Mouse (Mus musculus) liver, embryonic 14.5 days (tissue): ENCODE results near the gene Ptprd. TPM values are rescaled to one million over a fixed set of nuclear protein-coding genes. Genes with fewer than 3 reads are reported as not detected.

Experiments
- ATAC-seq: fragments of 200-750 bp; cut with Nextera tagmentation; 2 replicates; pipeline ENCODE4 v1.8.0; 2017; ENCODE audit warnings: moderate number of reproducible peaks, mild to moderate bottlenecking, moderate library complexity; ENCODE audit not compliant: insufficient read depth
- DNase-seq, 3 experiments: peaks; one replicate each; pipeline ENCODE4 v3.0.0-alpha.2; 2012 to 2013; ENCODE audit warnings: low read depth in 3 of 3, low spot score in 3 of 3
- H3K27ac ChIP-seq: fragments of 300-500 bp; sonication (generic); 2 replicates; pipeline ENCODE4 v1.5.1; 2014; ENCODE audit warnings: moderate library complexity, mild to moderate bottlenecking, control low read depth, inconsistent platforms
- H3K27me3 ChIP-seq: fragments of 300-500 bp; sonication (generic); 2 replicates; pipeline ENCODE4 v1.6.1; 2014; ENCODE audit warnings: mild to moderate bottlenecking, low read length, moderate library complexity; ENCODE audit not compliant: control insufficient read depth, insufficient read depth
- H3K36me3 ChIP-seq: fragments of 300-500 bp; sonication (generic); replicated peaks from 2 replicates; pipeline ENCODE4 v1.6.1; 2014; ENCODE audit warnings: low read depth; ENCODE audit not compliant: control insufficient read depth, insufficient read depth
- H3K4me1 ChIP-seq, 2 experiments: fragments of 200-500 bp in 1 of 2; fragments of 300-500 bp in 1 of 2; sonication (generic) in 1 of 2; replicated peaks; 2 replicates each; pipeline ENCODE4 v1.6.1; 2012 to 2014; ENCODE audit warnings: antibody characterized with exemption in 1 of 2, inconsistent platforms in 1 of 2, low read length in 1 of 2; ENCODE audit not compliant: control insufficient read depth in 2 of 2, insufficient read depth in 2 of 2
- H3K4me2 ChIP-seq: fragments of 300-500 bp; sonication (generic); 2 replicates; pipeline ENCODE4 v1.6.1; 2014; ENCODE audit warnings: low read depth, mild to moderate bottlenecking, control low read depth, moderate library complexity
- H3K4me3 ChIP-seq, 2 experiments: fragments of 200-500 bp in 1 of 2; fragments of 300-500 bp in 1 of 2; sonication (generic) in 1 of 2; 2 replicates each; pipeline ENCODE4 v1.5.1; 2012 to 2014; ENCODE audit warnings: low read depth in 2 of 2, low read length in 2 of 2, mild to moderate bottlenecking in 2 of 2, control low read depth in 1 of 2, inconsistent platforms in 1 of 2, moderate library complexity in 1 of 2; ENCODE audit not compliant: insufficient read depth in 1 of 2
- H3K9ac ChIP-seq: fragments of 300-500 bp; sonication (generic); replicated peaks from 2 replicates; pipeline ENCODE4 v1.6.1; 2014; ENCODE audit warnings: mild to moderate bottlenecking, control low read depth, moderate library complexity
- H3K9me3 ChIP-seq: fragments of 300-500 bp; sonication (generic); 2 replicates; pipeline ENCODE4 v1.6.1; 2016; ENCODE audit warnings: low read length, mixed read lengths; ENCODE audit not compliant: control insufficient read depth
- CTCF ChIP-seq: IDR thresholded peaks from 2 replicates; pipeline ENCODE4 v1.5.1; 2016; ENCODE audit warnings: antibody characterized with exemption, low read depth, control low read depth
- EP300 ChIP-seq: IDR thresholded peaks from 2 replicates; pipeline ENCODE4 v1.6.1; 2016; ENCODE audit warnings: antibody characterized with exemption, low read depth
- WGBS: fragments of 180-500 bp; shearing (Covaris S2); extraction: QIAGEN DNeasy Blood & Tissue Kit; methylation state at CpG from one replicate; pipeline ENCODE4 v1.1.7; 2014; ENCODE audit not compliant: insufficient replicate concordance; 5-methylcytosine and 5-hydroxymethylcytosine counted together
- polyA plus RNA-seq, 2 experiments: library from polyadenylated mRNA; depleted of rRNA in 1 of 2; stranded (reverse) in 1 of 2; unstranded in 1 of 2; fragments of >200 nt; fragmentation: Nextera tagmentation in 1 of 2; extraction: Ambion mirVana in 1 of 2; gene quantifications; 2 replicates each; pipeline versions ENCODE4 v1.2.1 to v1.2.3; 2012 to 2014

The Ptprd gene
- polyA plus RNA-seq, 2 experiments, result 1.5 to 2.8 TPM

DNA sequence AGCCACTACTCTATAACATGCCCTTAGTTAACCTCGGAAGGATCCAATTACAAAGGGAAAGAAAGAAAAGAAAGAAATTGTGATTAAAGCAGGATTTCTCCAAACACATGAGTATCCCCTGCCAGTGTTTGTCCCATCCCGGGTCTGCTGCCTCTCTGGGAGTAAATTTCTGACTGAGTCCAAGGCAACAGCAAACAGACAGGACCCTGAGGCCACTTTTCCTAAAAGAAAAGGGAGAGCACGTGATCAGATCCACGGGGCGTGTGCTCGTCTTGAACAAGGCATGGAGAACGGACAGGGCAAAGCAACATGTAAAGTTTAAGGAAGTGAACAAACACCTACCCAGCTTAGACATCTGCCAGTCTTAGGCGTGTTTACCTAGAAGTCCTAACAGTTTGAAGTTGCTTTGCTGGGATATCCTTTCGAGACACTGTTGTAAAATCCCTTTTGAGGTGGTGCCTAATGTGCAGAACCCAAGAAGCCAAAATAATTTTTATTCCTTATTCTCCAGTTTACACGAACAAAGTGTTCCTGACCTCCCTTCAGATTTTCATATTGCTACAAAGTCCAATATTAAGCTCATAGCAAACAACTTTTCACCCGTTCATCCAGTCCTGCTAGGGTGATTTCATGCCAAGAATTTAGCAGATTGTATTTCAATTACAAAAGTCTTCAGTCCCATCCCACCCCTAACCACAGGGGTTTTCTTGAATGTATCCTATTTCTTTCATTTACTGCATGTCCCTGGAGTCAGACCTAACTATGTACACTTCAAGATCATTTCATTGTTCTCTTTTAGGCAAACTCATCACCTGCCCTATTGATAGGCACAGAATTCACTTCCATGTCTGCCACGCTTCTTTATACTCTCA, 1921.9 kb downstream of the Ptprd start:
- TF ChIP-seq CTCF, result no peak
- TF ChIP-seq EP300, result no peak
- no peaks in the 10 kb centered on the region for H3K9me3 ChIP-seq
- no peak overlapping the region for H3K27ac ChIP-seq
- H3K36me3 ChIP-seq, result no peaks in the 10 kb centered on the region
- ATAC-seq (no peak), DNase-seq (no peak)
- H3K4me3 ChIP-seq, result no peak overlapping the region
- WGBS, result 61% methylated on average over 12 of the region's 12 CpGs
- no peak overlapping the region for H3K9ac ChIP-seq
- no peaks in the 10 kb centered on the region for H3K27me3 ChIP-seq
- no peak overlapping the region for H3K4me2 ChIP-seq
- H3K4me1 ChIP-seq, result no peaks in the 10 kb centered on the region

DNA sequence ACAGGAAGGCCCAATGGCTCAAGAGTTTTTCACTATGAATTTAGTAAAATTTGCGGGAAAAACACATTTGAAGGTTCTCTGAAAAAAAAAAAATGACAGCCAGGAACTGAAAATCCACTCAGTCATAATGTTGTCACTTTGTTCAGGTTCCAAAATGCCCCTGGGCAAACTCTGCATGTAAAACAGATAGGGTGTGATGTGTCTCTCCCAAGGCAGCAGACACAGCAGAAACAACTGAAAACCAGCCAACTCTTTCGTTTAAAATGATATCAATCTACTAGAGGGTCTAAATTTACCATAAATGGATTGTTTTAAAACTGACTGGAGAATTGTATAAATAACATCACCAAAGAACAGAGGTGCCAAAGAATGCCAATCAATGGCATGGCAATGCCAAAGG, 1925.7 kb downstream of the Ptprd start:
- H3K9ac ChIP-seq, result no peak overlapping the region
- TF ChIP-seq EP300 (no peak), CTCF (no peak)
- no peak overlapping the region for H3K27ac ChIP-seq
- no peak overlapping the region for H3K4me3 ChIP-seq
- H3K36me3 ChIP-seq, result no peaks in the 10 kb centered on the region
- no peaks in the 10 kb centered on the region for H3K4me1 ChIP-seq
- 52% methylated on average over 2 of the region's 2 CpGs for WGBS
- DNase-seq (no peak), ATAC-seq (no peak)
- H3K27me3 ChIP-seq, result no peaks in the 10 kb centered on the region
- H3K9me3 ChIP-seq, result no peaks in the 10 kb centered on the region
- no peak overlapping the region for H3K4me2 ChIP-seq

DNA sequence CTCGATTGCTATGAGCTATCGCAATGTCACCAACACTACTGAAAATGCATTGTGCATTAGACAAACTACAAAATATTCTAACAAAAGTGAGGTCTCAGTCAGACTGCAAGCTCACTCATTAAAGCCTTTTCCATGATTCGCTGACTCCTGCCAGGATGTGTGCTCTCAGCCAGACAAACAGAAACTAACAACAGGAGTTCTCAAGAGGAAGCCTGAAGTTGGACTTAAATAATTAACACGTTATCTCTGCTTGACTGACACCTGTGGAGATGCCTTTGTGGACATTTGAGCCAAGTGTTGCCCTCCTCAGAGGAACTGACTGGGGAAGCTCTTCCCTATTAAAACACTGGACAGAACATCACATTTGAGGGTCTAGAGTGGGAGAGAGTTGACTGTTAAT, 1928.9 kb downstream of the Ptprd start:
- no peaks in the 10 kb centered on the region for H3K4me1 ChIP-seq
- DNase-seq (no peak), ATAC-seq (no peak)
- no peak overlapping the region for H3K27ac ChIP-seq
- no peaks in the 10 kb centered on the region for H3K36me3 ChIP-seq
- H3K9me3 ChIP-seq, result no peaks in the 10 kb centered on the region
- H3K9ac ChIP-seq, result no peak overlapping the region
- H3K4me3 ChIP-seq, result no peak overlapping the region
- TF ChIP-seq EP300 (no peak), CTCF (no peak)
- H3K27me3 ChIP-seq, result no peaks in the 10 kb centered on the region
- 48% methylated on average over 4 of the region's 4 CpGs for WGBS
- H3K4me2 ChIP-seq, result no peak overlapping the region

DNA sequence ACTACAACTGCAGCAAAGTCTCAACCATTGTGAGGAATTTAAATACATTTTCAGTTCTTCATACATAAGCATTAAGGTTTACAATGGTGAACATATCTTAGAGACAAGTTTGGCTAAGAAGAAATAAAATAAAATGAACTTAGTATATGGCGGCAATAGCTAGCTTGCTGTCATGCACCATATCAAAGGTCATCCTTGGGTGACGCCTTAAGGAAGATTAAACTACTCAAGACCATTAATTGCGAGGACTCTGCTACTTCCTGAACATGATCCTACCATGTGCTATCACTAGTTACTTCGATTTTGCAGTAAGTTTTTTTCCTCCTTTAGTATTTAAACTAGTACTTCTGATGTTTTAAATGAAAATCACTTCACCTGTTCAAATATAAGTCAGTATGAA, 1949.0 kb downstream of the Ptprd start:
- 57% methylated on average over 4 of the region's 4 CpGs for WGBS
- H3K4me3 ChIP-seq, result no peak overlapping the region

DNA sequence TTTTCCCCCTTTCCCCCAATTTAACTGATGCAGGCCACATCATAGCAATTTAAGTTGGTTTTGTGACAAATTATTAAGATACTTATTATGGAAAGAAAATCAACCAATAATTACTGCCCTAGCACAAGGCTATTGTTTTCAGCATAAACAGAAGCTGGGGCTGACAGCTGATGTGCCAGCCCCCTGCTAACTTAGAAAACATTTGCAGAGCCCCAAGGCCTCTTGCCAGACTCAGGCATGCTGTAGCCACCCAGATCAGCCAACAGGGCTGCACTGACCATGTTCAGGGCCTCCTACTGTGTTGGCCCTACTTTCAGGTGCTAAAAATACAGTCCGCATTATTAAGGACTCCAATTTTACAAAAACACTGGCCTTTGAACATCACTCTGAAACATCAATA, 1951.1 kb downstream of the Ptprd start:
- H3K36me3 ChIP-seq, result no peaks in the 10 kb centered on the region
- H3K9ac ChIP-seq, result no peak overlapping the region
- no peaks in the 10 kb centered on the region for H3K4me1 ChIP-seq
- ATAC-seq (no peak), DNase-seq (no peak)
- TF ChIP-seq EP300 (no peak), CTCF (no peak)
- H3K27me3 ChIP-seq, result no peaks in the 10 kb centered on the region
- H3K27ac ChIP-seq, result no peak overlapping the region
- H3K4me2 ChIP-seq, result no peak overlapping the region
- H3K9me3 ChIP-seq, result no peaks in the 10 kb centered on the region
- no peak overlapping the region for H3K4me3 ChIP-seq
- 77% methylated on average over 1 of the region's 1 CpGs for WGBS

More for the DNA sequence above, 1949.0 kb downstream of the Ptprd start:
- Histone ChIP-seq H3K27me3 (no peaks in the 10 kb centered on the region), H3K9me3 (no peaks in the 10 kb centered on the region), H3K27ac (no peak overlapping the region), H3K9ac (no peak overlapping the region), H3K4me1 (no peaks in the 10 kb centered on the region), H3K36me3 (no peaks in the 10 kb centered on the region), H3K4me2 (no peak overlapping the region)
- DNase-seq (no peak), ATAC-seq (no peak)
- TF ChIP-seq CTCF (no peak), EP300 (no peak)
